Mouse (Mus musculus): ENCODE results near the gene Stard9.

GRCm38 (mm10) chr2:120713441-120713840, 84.5 kb downstream of the Stard9 start:
- no peak for TF ChIP-seq CTCF (IDR thresholded peaks at IDR 0.05; ENCODE audit: borderline replicate concordance, insufficient read depth, low read depth, low read length)
- TF ChIP-seq POLR2A (IDR thresholded peaks at IDR 0.05; ENCODE audit: borderline replicate concordance, insufficient read depth, low read length) = no peak

Data from cerebellum, adult 2 months (tissue).